Mouse (Mus musculus) sigmoid colon, adult 10 weeks (tissue): ENCODE measurements around the gene Lrp2bp. TPM values are rescaled to one million over a fixed set of nuclear protein-coding genes. Genes with fewer than 3 reads are reported as not detected.

ENCODE experiments used
- polyA plus RNA-seq: library from polyadenylated mRNA; stranded (reverse); fragments of 350-450 nt; fragmentation: Illumina TruSeq; extraction: RNeasy Lipid Tissue Mini Kit (QIAGEN cat#74804); gene quantifications from one replicate; pipeline ENCODE4 v1.2.3, GENCODE M21; 2014; ENCODE audit warnings: low read depth, low replicate concordance

Lrp2bp gene
- 0.88 TPM for polyA plus RNA-seq

DNA sequence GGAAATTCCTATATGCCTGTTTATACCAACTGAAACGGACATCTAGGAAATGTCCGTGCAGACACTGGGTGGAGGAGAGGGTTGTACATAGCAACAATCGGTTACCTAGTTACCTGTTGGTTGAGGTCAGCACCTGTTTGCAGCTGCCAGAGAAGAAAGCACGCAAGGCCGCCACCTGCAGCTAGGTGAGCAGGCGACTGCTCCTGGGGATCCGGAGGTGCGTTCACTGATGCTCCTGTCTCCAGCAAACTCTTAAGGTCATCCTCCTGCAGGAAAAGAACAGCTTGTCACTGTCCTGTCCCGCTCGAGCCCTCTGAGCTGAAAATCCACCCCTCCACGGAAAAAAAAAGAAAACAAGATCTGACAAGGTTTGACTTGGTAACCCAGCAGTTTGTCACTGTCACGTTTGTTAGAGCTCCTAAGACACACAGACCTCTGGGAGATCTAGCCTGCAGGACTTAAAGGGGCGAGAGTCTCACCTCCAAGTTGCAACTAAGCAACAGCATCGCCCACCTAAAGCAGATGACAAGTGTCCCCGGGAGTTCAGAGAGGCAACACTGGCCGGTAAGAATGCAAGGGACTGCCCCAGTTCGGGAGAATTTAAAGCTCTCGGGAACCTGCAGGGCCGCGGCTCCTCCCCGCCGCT is at the start of gene Lrp2bp:
Gene Lrp2bp (plus strand): TSS at position 166 of the 646 bp plus-strand sequence.

DNA sequence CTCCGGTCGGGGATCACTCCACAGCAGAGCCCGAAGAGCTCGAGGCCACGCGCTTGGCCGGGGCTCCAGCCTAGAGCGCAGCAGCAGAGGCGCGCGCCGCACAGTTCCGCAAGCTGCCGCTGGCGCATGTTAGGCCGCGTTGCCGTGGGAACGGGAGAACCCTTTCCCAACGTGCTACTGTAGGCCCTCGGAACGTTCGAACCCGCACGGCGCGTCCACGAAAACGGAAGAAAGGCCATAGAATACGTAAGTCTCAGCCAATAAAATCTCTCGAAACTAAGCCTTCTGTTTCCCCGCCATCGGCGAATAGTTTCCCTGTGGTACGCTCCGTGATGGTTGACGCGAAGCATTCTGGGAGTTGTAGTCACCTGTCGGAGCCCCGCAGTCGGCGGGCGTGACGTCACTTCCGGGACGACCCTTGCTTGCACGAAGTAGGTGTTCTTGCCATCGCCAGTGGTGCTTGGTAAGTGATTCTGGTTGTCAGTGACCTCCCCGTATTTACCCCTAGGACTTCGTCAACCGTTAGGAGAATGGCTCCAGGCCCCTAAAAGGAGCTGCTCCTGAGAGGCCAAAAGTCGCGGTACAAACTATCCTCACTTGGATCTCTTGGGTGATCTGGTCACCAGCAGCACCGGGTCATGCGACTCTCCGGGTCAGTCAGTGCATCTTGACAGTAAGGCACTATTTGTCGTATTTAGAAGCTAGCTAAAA is 23.8 kb upstream of the Lrp2bp start, which contains the start of the genes 1700029J07Rik and Ufsp2:
Gene 1700029J07Rik (minus strand): TSS at position 127 of the 711 bp plus-strand sequence.
Gene Ufsp2 (plus strand): TSS at position 403 of the 711 bp plus-strand sequence.

DNA sequence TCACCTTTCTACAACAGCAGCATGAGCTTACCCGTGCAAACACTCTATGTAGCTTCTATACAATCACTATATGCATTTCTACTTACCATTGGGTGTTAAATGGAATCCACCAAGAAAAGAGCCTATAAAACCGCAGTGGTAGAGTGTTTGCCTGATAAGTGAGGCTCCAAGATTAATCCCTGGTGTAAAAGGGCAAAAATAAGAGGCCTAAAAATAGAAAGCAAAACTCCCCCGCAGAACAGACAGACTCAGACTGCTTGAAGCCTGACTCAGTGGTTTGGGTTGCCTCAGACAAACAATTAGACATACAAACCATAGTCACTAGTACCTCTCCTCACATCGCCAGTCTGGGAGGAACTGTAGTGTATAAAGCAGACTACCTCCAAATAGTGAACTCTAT is 6.5 kb downstream of the Lrp2bp start, which contains the start of gene Ankrd37:
Gene Ankrd37 (minus strand): TSS at position 112 of the 400 bp plus-strand sequence.

Other genes with a start within 250 kb of the Lrp2bp start
- gene Pdlim3, start 113.8 kb upstream of the Lrp2bp start, polyA plus RNA-seq, result 104 TPM
- not detected for gene Ccdc110, start 64.7 kb upstream of the Lrp2bp start, polyA plus RNA-seq
- 5.6 TPM for gene 1700029J07Rik, start 24.1 kb upstream of the Lrp2bp start, polyA plus RNA-seq
- 145 TPM for gene Ufsp2, start 23.8 kb upstream of the Lrp2bp start, polyA plus RNA-seq
- gene Ankrd37, start 6.4 kb downstream of the Lrp2bp start, polyA plus RNA-seq, result 19.8 TPM
- gene Cfap97, start 152.5 kb downstream of the Lrp2bp start, polyA plus RNA-seq, result 47.3 TPM
- 28.6 TPM for gene Snx25, start 152.9 kb downstream of the Lrp2bp start, polyA plus RNA-seq
- gene Slc25a4, start 212.0 kb downstream of the Lrp2bp start, polyA plus RNA-seq, result 79.9 TPM